Mouse (Mus musculus): Measurements from ENCODE around the gene Ppp1r11. TPM values are rescaled to one million over a fixed set of nuclear protein-coding genes. Genes with fewer than 3 reads are reported as not detected.
A peak's percentile ranks its signal among the peaks of the same experiment; 100 is the strongest.

The Ppp1r11 gene
- total RNA-seq, 2 experiments from 2014 or later: 119 to 132 TPM

- peak in 1 of 2 experiments; percentile 32 for DNase-seq (ENCODE audit: low spot score in 2 of 2)
- intact Hi-C loops (cut with DNase I): no loop called here
Measured at GRCm38 (mm10) chr17:36971172-36971850, 19.8 kb upstream of the Ppp1r11 start.

- intact Hi-C loops (cut with DNase I): no loop called here
- no peak for DNase-seq (ENCODE audit: low spot score in 2 of 2)
Measured at GRCm38 (mm10) chr17:36970316-36970890, 18.9 kb upstream of the Ppp1r11 start.

- intact Hi-C loops (cut with DNase I): no loop called here
- DNase-seq (ENCODE audit: low spot score in 2 of 2): no peak
Measured at GRCm38 (mm10) chr17:36966875-36967274, 15.3 kb upstream of the Ppp1r11 start.

- intact Hi-C loops (cut with DNase I): no loop called here
- DNase-seq (ENCODE audit: low spot score in 2 of 2): no peak
Measured at GRCm38 (mm10) chr17:36961125-36961524, 9.6 kb upstream of the Ppp1r11 start.

GRCm38 (mm10) chr17:36958884-36959283 is 7.3 kb upstream of the Ppp1r11 start:
- intact Hi-C loops (cut with DNase I): loop anchor here (1.0 to 10.0 kb wide), 3 partner anchors 33 to 984 kb away; partner anchors contain the start of gene Gnl1
- DNase-seq (ENCODE audit: low spot score in 2 of 2): no peak

- DNase-seq (ENCODE audit: low spot score in 2 of 2): peak; percentile 97 to 98
- intact Hi-C loops (cut with DNase I): loop anchor here (1.0 to 10.0 kb wide), 3 partner anchors 34 to 983 kb away; partner anchors contain the start of gene Gnl1
Measured at GRCm38 (mm10) chr17:36957999-36958743, 6.6 kb upstream of the Ppp1r11 start, which contains the start of the genes Znrd1 and Znrd1as. Gene Znrd1, minus strand, starts transcription at chr17:36958559. Gene Znrd1as, plus strand, starts transcription at chr17:36958592.

- intact Hi-C loops (cut with DNase I): loop anchor here (10.0 kb wide), 1 partner anchor 978 kb away; the partner anchor contains the start of gene Gnl1
- no peak for DNase-seq (ENCODE audit: low spot score in 2 of 2)
Measured at GRCm38 (mm10) chr17:36953062-36953461, 1.5 kb upstream of the Ppp1r11 start.

GRCm38 (mm10) chr17:36952631-36953030 is 1.1 kb upstream of the Ppp1r11 start:
- intact Hi-C loops (cut with DNase I): loop anchor here (10.0 kb wide), 1 partner anchor 978 kb away; the partner anchor contains the start of gene Gnl1
- DNase-seq (ENCODE audit: low spot score in 2 of 2): no peak

GRCm38 (mm10) chr17:36949265-36949664 is 2.3 kb downstream of the Ppp1r11 start:
- intact Hi-C loops (cut with DNase I): no loop called here
- no peak for DNase-seq (ENCODE audit: low spot score in 2 of 2)

GRCm38 (mm10) chr17:36948286-36948685 is 3.3 kb downstream of the Ppp1r11 start:
- DNase-seq (ENCODE audit: low spot score in 2 of 2): no peak
- intact Hi-C loops (cut with DNase I): no loop called here

GRCm38 (mm10) chr17:36947051-36947819 is 4.3 kb downstream of the Ppp1r11 start:
- DNase-seq (ENCODE audit: low spot score in 2 of 2): peak; percentile 66 to 74
- intact Hi-C loops (cut with DNase I): no loop called here

GRCm38 (mm10) chr17:36944121-36944775 is 7.3 kb downstream of the Ppp1r11 start:
- DNase-seq (ENCODE audit: low spot score in 2 of 2): peak in 1 of 2 experiments; percentile 44
- intact Hi-C loops (cut with DNase I): no loop called here

- no peak for DNase-seq (ENCODE audit: low spot score in 2 of 2)
- intact Hi-C loops (cut with DNase I): no loop called here
Measured at GRCm38 (mm10) chr17:36943691-36944090, 7.8 kb downstream of the Ppp1r11 start.

- DNase-seq (ENCODE audit: low spot score in 2 of 2): peak in 1 of 2 experiments; percentile 67
- intact Hi-C loops (cut with DNase I): no loop called here
Measured at GRCm38 (mm10) chr17:36942791-36943471, 8.6 kb downstream of the Ppp1r11 start, which contains the start of gene Rnf39. Gene Rnf39, plus strand, starts transcription at chr17:36942918.

- peak; percentile 43 to 84 for DNase-seq (ENCODE audit: low spot score in 2 of 2)
- intact Hi-C loops (cut with DNase I): no loop called here
Measured at GRCm38 (mm10) chr17:36942391-36942790, 9.2 kb downstream of the Ppp1r11 start.

- intact Hi-C loops (cut with DNase I): no loop called here
- DNase-seq (ENCODE audit: low spot score in 2 of 2): no peak
Measured at GRCm38 (mm10) chr17:36938056-36938455, 13.5 kb downstream of the Ppp1r11 start.

- intact Hi-C loops (cut with DNase I): no loop called here
- no peak for DNase-seq (ENCODE audit: low spot score in 2 of 2)
Measured at GRCm38 (mm10) chr17:36931806-36932205, 19.7 kb downstream of the Ppp1r11 start.

- intact Hi-C loops (cut with DNase I): no loop called here
- peak in 1 of 2 experiments; percentile 76 for DNase-seq (ENCODE audit: low spot score in 2 of 2)
Measured at GRCm38 (mm10) chr17:36931130-36931529, 20.4 kb downstream of the Ppp1r11 start.
